Mouse (Mus musculus) liver, postnatal 0 days (tissue): ENCODE measurements around the gene Sobp. TPM values are rescaled to one million over a fixed set of nuclear protein-coding genes. Genes with fewer than 3 reads are reported as not detected.

Experiments used
- ATAC-seq: fragments of 200-750 bp; cut with Nextera tagmentation; 2 replicates; pipeline ENCODE4 v1.8.0; 2017; ENCODE audit warnings: mild to moderate bottlenecking, moderate library complexity
- DNase-seq: peaks from one replicate; pipeline ENCODE4 v3.0.0-alpha.2; 2016
- H3K27ac ChIP-seq: fragments of 300-500 bp; sonication (generic); 2 replicates; pipeline ENCODE4 v1.5.1; 2014; ENCODE audit warnings: antibody characterized with exemption, moderate library complexity, mild to moderate bottlenecking, low read depth
- H3K27me3 ChIP-seq: fragments of 300-500 bp; sonication (generic); 2 replicates; pipeline ENCODE4 v1.6.1; 2014; ENCODE audit warnings: low read length, control low read depth, mixed read lengths; ENCODE audit not compliant: insufficient read depth
- H3K36me3 ChIP-seq: fragments of 300-500 bp; sonication (generic); replicated peaks from 2 replicates; pipeline ENCODE4 v1.6.1; 2014; ENCODE audit warnings: mild to moderate bottlenecking, control low read depth, low read length, moderate library complexity, mixed read lengths; ENCODE audit not compliant: insufficient read depth
- H3K4me1 ChIP-seq: fragments of 300-500 bp; sonication (generic); 2 replicates; pipeline ENCODE4 v1.6.1; 2014; ENCODE audit warnings: antibody characterized with exemption, mild to moderate bottlenecking, control low read depth; ENCODE audit not compliant: insufficient read depth
- H3K4me2 ChIP-seq: fragments of 300-500 bp; sonication (generic); 2 replicates; pipeline ENCODE4 v1.6.1; 2014; ENCODE audit warnings: low read depth, mild to moderate bottlenecking, low read length, moderate library complexity, mixed read lengths
- H3K4me3 ChIP-seq: fragments of 300-500 bp; sonication (generic); 2 replicates; pipeline ENCODE4 v1.5.1; 2014; ENCODE audit warnings: low read depth, low read length
- H3K9ac ChIP-seq: fragments of 300-500 bp; sonication (generic); replicated peaks from 2 replicates; pipeline ENCODE4 v1.6.1; 2014; ENCODE audit warnings: mild to moderate bottlenecking, moderate library complexity
- H3K9me3 ChIP-seq: fragments of 300-500 bp; sonication (generic); 2 replicates; pipeline ENCODE4 v1.6.1; 2016; ENCODE audit warnings: mild to moderate bottlenecking, control low read depth, low read length, mixed read lengths
- CTCF ChIP-seq: sonication (generic); IDR thresholded peaks from 2 replicates; pipeline ENCODE4 v1.5.1; 2016; ENCODE audit warnings: antibody characterized with exemption, low read depth
- EP300 ChIP-seq: IDR thresholded peaks from 2 replicates; pipeline ENCODE4 v1.6.1; 2016; ENCODE audit warnings: antibody characterized with exemption, low read depth, mild to moderate bottlenecking
- WGBS: fragments of 180-500 bp; shearing (Covaris S2); extraction: QIAGEN DNeasy Blood & Tissue Kit; methylation state at CpG from one replicate; pipeline ENCODE4 v1.1.7; 2014; ENCODE audit not compliant: insufficient replicate concordance; 5-methylcytosine and 5-hydroxymethylcytosine counted together
- polyA plus RNA-seq: library from polyadenylated mRNA; unstranded; fragments of >200 nt; fragmentation: Nextera tagmentation; extraction: Ambion mirVana; gene quantifications from 2 replicates; pipeline ENCODE4 v1.2.1, GENCODE M21; 2015

The Sobp gene
- polyA plus RNA-seq, 1 experiment from 2014 or later = 0.02 TPM

- H3K4me3 ChIP-seq = no peak overlapping the region
- TF ChIP-seq CTCF (no peak), EP300 (peak; percentile 37; the same call in 1 of the 2 replicates)
- WGBS = 23% methylated on average over 8 of the region's 8 CpGs
- no peaks in the 10 kb centered on the region for H3K4me1 ChIP-seq
- no peak overlapping the region for H3K4me2 ChIP-seq
- H3K27ac ChIP-seq = no peak overlapping the region
- H3K36me3 ChIP-seq = no peaks in the 10 kb centered on the region
- H3K9me3 ChIP-seq = no peaks in the 10 kb centered on the region
- no peaks in the 10 kb centered on the region for H3K27me3 ChIP-seq
- ATAC-seq = no peak
- no peak overlapping the region for H3K9ac ChIP-seq
- DNase-seq = no peak
Measured at GRCm38 (mm10) chr10:43120688-43121450, 53.5 kb downstream of the Sobp start.

DNA sequence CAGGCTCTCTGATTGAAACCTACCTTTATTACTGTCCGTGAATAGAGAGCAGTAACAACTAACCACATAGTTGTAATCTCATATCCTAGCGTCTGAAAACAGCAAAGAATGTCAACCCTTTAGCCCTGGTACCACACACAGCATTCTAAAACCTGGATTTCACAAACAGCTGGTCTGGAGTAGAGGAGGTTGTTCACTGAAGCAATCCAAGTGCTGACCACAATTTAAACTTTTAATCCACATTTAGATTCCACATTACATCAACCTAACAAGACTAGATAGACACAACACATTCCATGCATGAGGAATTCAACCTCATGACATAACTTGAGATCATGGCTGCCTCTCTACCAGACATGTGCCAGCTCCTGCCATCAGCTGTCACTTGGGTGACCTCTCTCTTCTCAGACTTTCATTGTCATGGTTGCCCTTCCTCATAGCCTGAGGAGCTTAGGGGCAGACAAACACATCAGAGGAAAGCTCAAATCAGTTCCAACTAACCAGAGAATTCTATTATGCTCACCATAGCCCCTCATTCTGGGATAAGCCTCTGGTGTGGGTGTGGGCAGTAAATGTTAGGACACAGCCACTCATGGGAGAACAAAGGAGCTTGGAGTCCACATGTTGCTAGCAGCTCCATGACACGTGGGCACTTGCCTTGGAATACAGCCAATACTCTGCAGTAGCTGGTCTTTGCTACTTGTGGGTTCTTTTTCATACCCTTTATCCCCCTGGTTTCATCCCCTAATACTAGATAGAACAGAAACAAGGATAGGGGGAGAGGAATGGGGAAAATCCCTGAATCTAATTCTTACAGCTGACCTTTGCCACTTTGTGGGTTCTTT is 58.0 kb downstream of the Sobp start:
- DNase-seq = no peak
- no peak overlapping the region for H3K4me2 ChIP-seq
- H3K27me3 ChIP-seq = no peaks in the 10 kb centered on the region
- H3K9ac ChIP-seq = no peak overlapping the region
- no peak overlapping the region for H3K27ac ChIP-seq
- no peaks in the 10 kb centered on the region for H3K36me3 ChIP-seq
- no peak overlapping the region for H3K4me3 ChIP-seq
- H3K4me1 ChIP-seq = no peaks in the 10 kb centered on the region
- 60% methylated on average over 3 of the region's 3 CpGs for WGBS
- H3K9me3 ChIP-seq = no peaks in the 10 kb centered on the region
- TF ChIP-seq CTCF (no peak), EP300 (no peak)
- ATAC-seq = no peak

DNA sequence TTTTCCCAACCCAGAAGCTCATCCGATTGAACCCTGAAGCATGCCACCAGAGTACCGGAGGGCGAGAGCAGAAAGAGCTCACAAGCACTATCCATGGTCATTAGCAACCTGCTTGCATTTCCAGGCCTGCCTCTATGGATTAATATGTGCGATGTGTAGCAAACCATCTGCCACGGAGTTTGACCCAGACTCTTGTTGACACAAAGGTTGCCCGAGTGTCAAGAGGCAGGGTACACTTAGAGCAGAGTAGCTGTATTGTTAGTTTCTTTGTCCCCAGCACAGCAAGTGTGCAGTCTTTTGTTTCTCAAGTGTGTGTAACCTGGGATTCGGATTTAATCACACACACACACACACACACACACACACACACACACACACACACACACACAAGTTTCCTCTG is 62.0 kb downstream of the Sobp start:
- TF ChIP-seq CTCF (no peak), EP300 (no peak)
- Histone ChIP-seq H3K4me2 (no peak overlapping the region), H3K27me3 (no peaks in the 10 kb centered on the region), H3K4me1 (no peaks in the 10 kb centered on the region), H3K4me3 (no peak overlapping the region), H3K36me3 (no peaks in the 10 kb centered on the region), H3K9ac (no peak overlapping the region), H3K27ac (no peak overlapping the region), H3K9me3 (no peaks in the 10 kb centered on the region)
- DNase-seq (peak; percentile 15), ATAC-seq (0 out of 2 replicates have a peak, but pooled peaks have one; percentile 31)
- WGBS = 68% methylated on average over 7 of the region's 7 CpGs

DNA sequence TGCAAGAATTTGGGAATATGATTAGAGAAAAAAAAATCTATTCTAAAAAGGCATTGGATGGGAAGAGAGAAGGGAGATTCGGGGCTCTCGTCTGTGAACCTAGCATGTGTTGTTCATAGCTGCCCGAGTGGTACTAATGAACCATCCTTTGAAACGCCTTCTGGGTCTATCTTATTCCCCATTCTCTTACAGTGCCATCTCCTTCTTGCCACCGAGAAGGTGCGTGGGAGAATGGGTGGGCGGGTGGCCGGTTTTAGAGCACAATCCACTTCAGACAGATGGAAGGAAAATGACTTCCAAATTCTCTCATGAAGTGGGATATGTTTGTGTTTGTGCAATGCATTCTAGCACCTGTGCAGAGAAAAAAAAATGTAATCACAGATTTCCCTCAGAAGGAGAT is 67.7 kb downstream of the Sobp start:
- Histone ChIP-seq H3K36me3 (no peaks in the 10 kb centered on the region), H3K27me3 (no peaks in the 10 kb centered on the region), H3K9ac (no peak overlapping the region), H3K4me1 (no peaks in the 10 kb centered on the region), H3K4me2 (no peak overlapping the region), H3K27ac (no peak overlapping the region), H3K9me3 (no peaks in the 10 kb centered on the region), H3K4me3 (no peak overlapping the region)
- DNase-seq = no peak
- WGBS = 75% methylated on average over 8 of the region's 8 CpGs
- no peak for ATAC-seq
- TF ChIP-seq CTCF (no peak), EP300 (no peak)

DNA sequence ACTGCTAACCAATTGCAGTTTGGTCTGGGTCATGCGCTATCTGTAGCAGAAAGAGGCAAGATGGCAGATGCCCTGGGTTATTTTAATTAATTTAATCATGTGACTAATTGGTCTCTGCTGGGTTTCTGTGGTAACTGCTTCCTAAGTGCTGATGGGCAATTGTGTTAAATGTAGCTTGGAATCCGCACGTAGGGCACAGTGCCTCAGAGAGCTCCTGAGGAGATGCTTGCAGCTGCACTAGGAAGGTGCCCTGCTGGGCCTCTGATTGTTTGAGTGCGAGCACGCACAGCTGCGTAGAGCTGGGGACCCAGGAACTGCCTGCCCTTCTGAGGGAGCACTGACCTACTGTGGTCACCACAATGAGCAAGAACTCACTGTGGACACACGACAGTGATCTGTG is 68.1 kb downstream of the Sobp start:
- no peaks in the 10 kb centered on the region for H3K4me1 ChIP-seq
- no peak overlapping the region for H3K4me3 ChIP-seq
- TF ChIP-seq EP300 (no peak), CTCF (no peak)
- H3K36me3 ChIP-seq = no peaks in the 10 kb centered on the region
- no peaks in the 10 kb centered on the region for H3K9me3 ChIP-seq
- H3K9ac ChIP-seq = no peak overlapping the region
- no peak for DNase-seq
- no peak overlapping the region for H3K27ac ChIP-seq
- ATAC-seq = no peak
- WGBS = 65% methylated on average over 7 of the region's 7 CpGs
- H3K4me2 ChIP-seq = no peak overlapping the region
- no peaks in the 10 kb centered on the region for H3K27me3 ChIP-seq

- no peak overlapping the region for H3K4me2 ChIP-seq
- WGBS = 84% methylated on average over 5 of the region's 5 CpGs
- no peaks in the 10 kb centered on the region for H3K9me3 ChIP-seq
- no peaks in the 10 kb centered on the region for H3K36me3 ChIP-seq
- H3K4me3 ChIP-seq = no peak overlapping the region
- TF ChIP-seq EP300 (no peak), CTCF (no peak)
- DNase-seq = no peak
- no peaks in the 10 kb centered on the region for H3K4me1 ChIP-seq
- H3K27me3 ChIP-seq = no peaks in the 10 kb centered on the region
- no peak for ATAC-seq
- H3K27ac ChIP-seq = no peak overlapping the region
- no peak overlapping the region for H3K9ac ChIP-seq
Measured at GRCm38 (mm10) chr10:43100513-43100912, 73.8 kb downstream of the Sobp start.
